ENCODE assay signal across 8 mouse cellular contexts in genomic region chr6:72356001-72356532, GRCm38 (mm10). TPM values are rescaled to one million over a fixed set of nuclear protein-coding genes. Genes with fewer than 3 reads are reported as not detected.
DNase-seq lines count a peak whose midpoint lies in the region; ATAC-seq and TF ChIP-seq lines count a peak whose summit lies in the region.

No protein-coding gene starts in this region.

- TF ChIP-seq CTCF in lung, postnatal 0 days (IDR thresholded peaks at IDR 0.05) = no peak
- TF ChIP-seq CTCF in olfactory bulb, adult 2 months (IDR thresholded peaks at IDR 0.05; ENCODE audit: insufficient read depth, low read depth, low read length) = no peak

- TF ChIP-seq POLR2A in olfactory bulb, adult 2 months (IDR thresholded peaks at IDR 0.05; ENCODE audit: insufficient read depth, low read depth, low read length) = no peak

- no peak for ATAC-seq in lung, postnatal 0 days

- H3K9me3 ChIP-seq in lung, postnatal 0 days (ENCODE audit: low read length) = no peaks in the 10 kb centered on the region

- H3K4me3 ChIP-seq in lung, postnatal 0 days (ENCODE audit: low read depth, low read length) = peak overlapping the region; percentile 59
- H3K4me3 ChIP-seq in olfactory bulb, adult 2 months (ENCODE audit: insufficient read depth, low read depth, low read length) = peak overlapping the region; percentile 65

- H3K27ac ChIP-seq in lung, postnatal 0 days (ENCODE audit: low read length) = peak overlapping the region; percentile 72
- no peak overlapping the region for H3K27ac ChIP-seq in olfactory bulb, adult 2 months (ENCODE audit: insufficient read depth, low read depth, low read length)

- 33% methylated on average over 8 of the region's 8 CpGs for WGBS in lung, postnatal 0 days
- WGBS in olfactory bulb, adult 2 months = 29% methylated on average over 8 of the region's 8 CpGs

- H3K4me2 ChIP-seq in lung, postnatal 0 days (replicated peaks; ENCODE audit: low read depth, low read length) = peak overlapping the region; percentile 85

- peaks cover 28% of the 10 kb centered on the region for H3K4me1 ChIP-seq in lung, postnatal 0 days (ENCODE audit: insufficient read depth, low read depth, low read length)
- peaks cover 19% of the 10 kb centered on the region for H3K4me1 ChIP-seq in olfactory bulb, adult 2 months (ENCODE audit: control insufficient read depth, insufficient read depth, low read length)

- H3K9ac ChIP-seq in lung, postnatal 0 days (replicated peaks; ENCODE audit: low read depth) = peak overlapping the region; percentile 54

- no peak for TF ChIP-seq EP300 in lung, postnatal 0 days (IDR thresholded peaks at IDR 0.05)

- peak; percentile 45 for DNase-seq in adrenal gland, adult 8-10 months
- DNase-seq in adrenal gland, postnatal 25 days = no peak
- no peak for DNase-seq in lung, postnatal 0 days (ENCODE audit: low spot score)
- DNase-seq in lung, adult 18-20 months = no peak
- peak; percentile 54 to 82 for DNase-seq in kidney, postnatal 25 days
- DNase-seq in ovary, postnatal 10 days (ENCODE audit: low spot score) = no peak
- DNase-seq in thymus, postnatal 10 days (ENCODE audit: low spot score in 2 of 2) = no peak

- H3K27me3 ChIP-seq in lung, postnatal 0 days (replicated peaks; ENCODE audit: insufficient read depth, low read length) = no peaks in the 10 kb centered on the region

- peaks cover 19% of the 10 kb centered on the region for H3K36me3 ChIP-seq in lung, postnatal 0 days (ENCODE audit: insufficient read depth, low read length)

RNA-seq across cellular contexts. Expression of gene Tmem150a, which starts 0.8 kb away (rescaled TPM):
- 10 to 100 TPM; 20.0 to 37.7 (median 28.2) TPM for total RNA-seq in adrenal gland, adult 8-10 months (2022)
- total RNA-seq in adrenal gland, postnatal 25 days (2021) = 20.7 and 23.2 TPM in 2 replicates
- 17.6 and 25.7 TPM in 2 replicates for polyA plus RNA-seq in lung, postnatal 0 days (2015; fragmentation: Nextera tagmentation; extraction: Ambion mirVana)
- polyA plus RNA-seq in olfactory bulb, adult 2 months (2012; ENCODE audit: insufficient read depth, insufficient read length, low replicate concordance, missing spikeins) = not detected in 2 replicates

RNA-seq across cellular contexts. Expression of gene 0610030E20Rik, which starts 8.9 kb away (rescaled TPM):
- total RNA-seq in adrenal gland, adult 8-10 months (2022) = 10 to 100 TPM; 23.9 to 36.8 (median 29.1) TPM
- 35.5 and 38.8 TPM in 2 replicates for total RNA-seq in adrenal gland, postnatal 25 days (2021)
- 23.0 and 24.2 TPM in 2 replicates for polyA plus RNA-seq in lung, postnatal 0 days (2015; fragmentation: Nextera tagmentation; extraction: Ambion mirVana)
- not detected in 2 replicates for polyA plus RNA-seq in olfactory bulb, adult 2 months (2012; ENCODE audit: insufficient read depth, insufficient read length, low replicate concordance, missing spikeins)

RNA-seq across cellular contexts. Expression of gene Rnf181, which starts 10.7 kb away (rescaled TPM):
- 100 to 1,000 TPM; 330 to 558 (median 451) TPM for total RNA-seq in adrenal gland, adult 8-10 months (2022)
- 368 and 473 TPM in 2 replicates for total RNA-seq in adrenal gland, postnatal 25 days (2021)
- 202 and 208 TPM in 2 replicates for polyA plus RNA-seq in lung, postnatal 0 days (2015; fragmentation: Nextera tagmentation; extraction: Ambion mirVana)
- not detected in 2 replicates for polyA plus RNA-seq in olfactory bulb, adult 2 months (2012; ENCODE audit: insufficient read depth, insufficient read length, low replicate concordance, missing spikeins)

RNA-seq across cellular contexts. Expression of gene Usp39, which starts 11.1 kb away (rescaled TPM):
- 10 to 100 TPM; 31.1 to 39.0 (median 34.4) TPM for total RNA-seq in adrenal gland, adult 8-10 months (2022)
- total RNA-seq in adrenal gland, postnatal 25 days (2021) = 29.2 and 30.1 TPM in 2 replicates
- 26.1 and 27.4 TPM in 2 replicates for polyA plus RNA-seq in lung, postnatal 0 days (2015; fragmentation: Nextera tagmentation; extraction: Ambion mirVana)
- polyA plus RNA-seq in olfactory bulb, adult 2 months (2012; ENCODE audit: insufficient read depth, insufficient read length, low replicate concordance, missing spikeins) = not detected in 2 replicates

RNA-seq across cellular contexts. Expression of gene Vamp5, which starts 24.2 kb away (rescaled TPM):
- 10 to 100 TPM; 37.2 to 56.4 (median 40.4) TPM for total RNA-seq in adrenal gland, adult 8-10 months (2022)
- 35.2 and 51.8 TPM in 2 replicates for total RNA-seq in adrenal gland, postnatal 25 days (2021)
- 80.5 and 83.3 TPM in 2 replicates for polyA plus RNA-seq in lung, postnatal 0 days (2015; fragmentation: Nextera tagmentation; extraction: Ambion mirVana)
- polyA plus RNA-seq in olfactory bulb, adult 2 months (2012; ENCODE audit: insufficient read depth, insufficient read length, low replicate concordance, missing spikeins) = not detected in 2 replicates

Comparison
In these comparisons a context has a peak if more than half of its experiments do, and no peak if none do; other contexts are left out.
1. DNase-seq: peak in adrenal gland, adult 8-10 months (single experiment) and kidney, postnatal 25 days (2 of 2); none in adrenal gland, postnatal 25 days (single experiment), lung, postnatal 0 days (single experiment), lung, adult 18-20 months (0 of 2), ovary, postnatal 10 days (single experiment) and thymus, postnatal 10 days (0 of 2).